Mouse (Mus musculus) inflammation-experienced regulatory T-cells, adult 16 weeks (primary cell): ENCODE data around the gene Zfp639. TPM values are rescaled to one million over a fixed set of nuclear protein-coding genes. Genes with fewer than 3 reads are reported as not detected.

Source experiments
- polyA plus RNA-seq: library from polyadenylated mRNA; unstranded; fragments of 100-300 nt; shearing (Covaris generic); gene quantifications from one replicate; pipeline ENCODE4 v1.2.1, GENCODE M21; 2017

Zfp639 gene
- polyA plus RNA-seq: 43.1 TPM

GRCm38 (mm10) chr3:32509496-32510374 is at the start of gene Zfp639:
Zfp639 (plus strand) TSS chr3:32510259.

GRCm38 (mm10) chr3:32492097-32493090 is 17.7 kb upstream of the Zfp639 start, which contains the start of gene Kcnmb3:
Kcnmb3 (minus strand) TSS chr3:32492231.

GRCm38 (mm10) chr3:32529303-32529898 is 19.3 kb downstream of the Zfp639 start, which contains the start of gene Mfn1:
Mfn1 (plus strand) TSS chr3:32529465.

Other genes with a start within 250 kb of the Zfp639 start
- gene Zmat3, start 144.2 kb upstream of the Zfp639 start, polyA plus RNA-seq: 2.4 TPM
- gene Pik3ca, start 112.6 kb upstream of the Zfp639 start, polyA plus RNA-seq: 5.5 TPM
- gene Kcnmb3, start 18.0 kb upstream of the Zfp639 start, polyA plus RNA-seq: 0.17 TPM
- gene Mfn1, start 19.2 kb downstream of the Zfp639 start, polyA plus RNA-seq: 16.8 TPM
- 11.8 TPM for gene Gnb4, start 106.3 kb downstream of the Zfp639 start, polyA plus RNA-seq
- 128 TPM for gene Actl6a, start 196.0 kb downstream of the Zfp639 start, polyA plus RNA-seq
- 173 TPM for gene Ndufb5, start 226.7 kb downstream of the Zfp639 start, polyA plus RNA-seq
- 23.1 TPM for gene Mrpl47, start 227.3 kb downstream of the Zfp639 start, polyA plus RNA-seq